Mouse (Mus musculus): ENCODE data around the gene Enox2.
"Not testable (repeated sequence)": the region's sequence is repeated elsewhere in the genome, so short reads cannot be mapped to it uniquely, and the experiment has no call there.

Gene Enox2

DNA sequence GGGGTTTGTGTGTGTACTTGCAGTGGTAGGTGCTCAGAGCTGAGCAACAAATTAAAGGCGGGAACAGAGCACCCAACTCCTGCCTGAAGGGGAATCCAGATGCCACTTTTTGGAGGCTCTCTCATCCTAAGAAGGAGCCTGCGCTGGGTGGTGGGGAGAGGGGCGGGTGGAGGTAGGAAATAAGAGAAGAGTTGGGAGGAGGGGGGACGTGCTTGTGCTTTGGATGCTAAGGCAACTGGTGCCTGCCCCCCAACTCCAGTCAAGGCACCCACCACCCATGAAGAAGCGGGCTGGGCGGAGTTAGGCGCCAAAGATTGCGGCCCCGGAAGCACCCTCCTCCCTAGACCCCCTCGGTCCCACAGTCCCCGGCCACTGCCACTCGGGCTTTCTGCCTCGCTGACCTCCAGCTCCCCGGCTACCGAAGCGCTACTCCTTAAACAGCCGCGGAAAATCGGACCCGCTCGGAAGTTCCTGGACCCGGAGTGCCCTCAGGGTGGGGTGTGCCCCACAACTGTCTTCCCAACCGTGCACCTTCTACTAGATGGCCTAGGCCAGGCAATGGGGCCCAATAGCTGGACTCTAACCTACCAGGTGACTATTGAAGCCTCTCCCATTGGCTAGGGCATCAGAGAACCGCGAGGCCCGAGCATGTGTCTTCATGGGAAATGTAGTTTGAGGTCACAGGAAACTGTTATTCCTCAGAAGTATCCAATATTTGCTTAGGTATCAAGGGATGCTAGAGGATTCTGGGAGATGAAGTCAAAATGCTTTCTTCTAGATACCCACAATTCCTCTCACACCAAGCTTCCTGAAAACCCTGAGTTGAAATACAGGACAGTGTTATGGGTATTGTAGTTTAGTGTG lies at the start of gene Enox2:
Gene Enox2 (minus strand): TSS at position 560 of the 864 bp plus-strand sequence.
- peak; percentile 58 to 78 for DNase-seq (ENCODE audit: low spot score in 2 of 2)

- no peak for DNase-seq (ENCODE audit: low spot score in 2 of 2)
These were observed 21.4 kb upstream of the Enox2 start for GRCm38 (mm10) chrX:49309496-49309895.

GRCm38 (mm10) chrX:49306659-49307058 lies 18.6 kb upstream of the Enox2 start:
- no peak for DNase-seq (ENCODE audit: low spot score in 2 of 2)

DNA sequence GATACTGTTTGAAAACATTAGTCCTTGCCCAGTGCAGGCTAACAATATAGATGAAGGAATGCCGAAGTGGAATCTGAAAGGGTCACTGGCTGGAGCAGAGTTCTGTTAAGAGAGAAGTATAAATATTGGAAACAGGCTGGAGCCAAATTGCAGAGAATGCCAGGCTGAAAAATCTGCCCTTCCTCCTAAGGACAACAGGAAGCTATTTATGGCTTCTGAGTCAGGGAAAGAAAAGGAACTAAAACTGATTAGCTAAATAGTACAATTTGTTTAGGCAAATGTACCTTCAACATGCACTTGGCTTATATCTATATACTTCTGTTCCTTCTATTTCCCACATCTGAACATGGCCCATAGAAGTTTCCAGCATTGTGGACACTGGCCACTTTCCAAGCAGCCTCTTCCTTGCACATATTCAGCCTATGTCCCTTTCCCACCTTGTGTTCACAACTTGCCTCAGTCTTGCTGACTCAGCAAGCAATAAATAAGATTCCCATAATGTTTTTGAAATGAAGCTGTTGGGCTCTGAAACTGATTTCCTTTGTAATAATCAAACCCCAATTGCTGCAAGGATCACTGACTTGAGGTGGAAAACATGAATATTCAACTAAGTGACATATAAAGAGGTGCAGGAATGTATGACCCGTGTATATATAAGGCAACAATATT lies 8.0 kb downstream of the Enox2 start:
- no peak for DNase-seq (ENCODE audit: low spot score in 2 of 2)

GRCm38 (mm10) chrX:49273487-49274042 lies 14.5 kb downstream of the Enox2 start:
- no peak for DNase-seq (ENCODE audit: low spot score in 2 of 2)

DNA sequence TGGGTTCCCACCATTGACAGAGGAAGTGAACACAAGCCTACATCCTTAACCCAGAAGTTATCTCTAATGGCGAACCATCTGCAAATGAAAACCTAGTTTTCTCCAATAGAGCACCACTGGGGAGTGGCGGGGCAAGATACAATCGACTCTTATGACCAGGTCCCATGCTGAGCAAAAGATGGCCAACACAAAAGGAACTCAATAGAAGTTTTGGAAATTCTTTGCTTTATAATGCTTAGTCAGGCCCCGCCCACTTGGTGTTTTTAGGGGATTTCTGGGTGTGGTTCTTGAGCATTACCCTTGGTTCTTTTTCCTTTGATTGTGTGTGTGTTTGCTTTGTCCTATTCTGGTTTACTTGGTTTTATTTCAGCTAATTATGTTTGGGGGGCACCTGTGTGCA lies 37.2 kb downstream of the Enox2 start:
- DNase-seq (ENCODE audit: low spot score in 2 of 2), result no peak

DNA sequence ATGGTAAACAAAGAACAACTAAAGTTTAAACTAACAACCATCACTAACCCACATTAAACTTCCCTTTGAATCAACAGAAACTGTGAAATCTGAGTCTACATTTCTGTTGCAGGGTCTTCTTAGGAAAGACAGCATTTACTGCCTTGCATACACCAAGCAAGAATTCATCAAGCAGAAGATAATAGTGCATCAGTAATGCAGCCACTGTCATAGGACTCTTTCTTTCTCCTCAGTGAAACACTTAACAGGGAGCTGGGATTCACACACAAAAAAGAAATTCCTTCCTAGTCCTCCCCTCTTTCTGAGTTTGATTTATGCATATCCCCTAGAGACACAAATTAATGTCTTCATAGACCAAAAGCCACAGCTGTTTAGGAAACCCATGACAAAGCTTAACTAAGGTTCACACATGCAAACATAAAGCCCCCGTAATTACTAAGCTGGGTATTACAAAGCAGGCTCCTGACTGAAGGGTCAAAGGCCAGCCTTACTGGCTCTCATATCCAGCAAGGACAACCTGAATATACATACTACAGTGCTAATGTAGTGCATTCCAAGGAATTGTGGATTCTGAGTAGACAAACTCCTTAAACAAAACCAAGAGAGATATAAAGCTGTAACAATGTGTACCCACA lies 62.1 kb downstream of the Enox2 start:
- no peak for DNase-seq (ENCODE audit: low spot score in 2 of 2)

GRCm38 (mm10) chrX:49216422-49216821 lies 71.6 kb downstream of the Enox2 start:
- DNase-seq (ENCODE audit: low spot score in 2 of 2), result no peak

DNA sequence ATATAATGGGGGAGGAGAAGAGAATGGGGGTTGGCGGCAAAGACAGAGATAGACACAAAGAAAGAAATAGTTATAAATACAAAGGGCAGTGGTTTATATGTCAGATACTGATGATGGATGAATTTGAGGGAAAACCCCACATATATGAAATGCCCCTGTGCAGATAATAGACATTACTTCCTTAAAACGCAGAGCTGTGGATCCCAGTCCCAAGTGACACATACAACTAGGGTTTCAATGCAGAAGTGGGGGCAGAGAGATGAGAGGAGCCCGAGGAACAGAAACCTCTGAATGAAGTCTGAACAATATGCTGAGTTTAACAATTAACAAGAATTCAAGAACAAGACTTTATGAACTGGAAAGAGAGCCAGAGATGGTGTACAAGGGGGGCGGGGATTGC lies 91.7 kb downstream of the Enox2 start:
- no peak for DNase-seq (ENCODE audit: low spot score in 2 of 2)

- no peak for DNase-seq (ENCODE audit: low spot score in 2 of 2)
These were observed 106.9 kb downstream of the Enox2 start for GRCm38 (mm10) chrX:49181136-49181535.

GRCm38 (mm10) chrX:49178670-49179069 lies 109.4 kb downstream of the Enox2 start:
- DNase-seq (ENCODE audit: low spot score in 2 of 2), result no peak

DNA sequence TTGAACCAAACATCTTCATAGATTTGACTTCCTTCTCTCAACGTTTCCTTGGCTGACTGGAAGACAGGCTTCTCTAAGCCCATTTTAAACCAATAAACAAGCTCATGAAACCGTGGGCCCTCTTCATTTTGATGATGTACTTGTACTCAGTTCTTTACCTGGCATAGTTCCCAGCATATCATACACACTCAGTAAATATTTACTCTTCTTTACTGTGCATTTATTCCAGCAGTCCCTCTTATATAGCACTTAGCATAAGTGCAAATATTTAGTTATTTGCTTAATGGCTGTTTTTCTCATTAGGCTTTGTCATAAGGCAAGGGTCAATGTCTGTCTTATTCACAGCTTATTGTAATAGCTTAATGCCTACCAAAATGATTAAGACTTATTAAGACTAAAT lies 133.8 kb downstream of the Enox2 start:
- no peak for DNase-seq (ENCODE audit: low spot score in 2 of 2)

DNA sequence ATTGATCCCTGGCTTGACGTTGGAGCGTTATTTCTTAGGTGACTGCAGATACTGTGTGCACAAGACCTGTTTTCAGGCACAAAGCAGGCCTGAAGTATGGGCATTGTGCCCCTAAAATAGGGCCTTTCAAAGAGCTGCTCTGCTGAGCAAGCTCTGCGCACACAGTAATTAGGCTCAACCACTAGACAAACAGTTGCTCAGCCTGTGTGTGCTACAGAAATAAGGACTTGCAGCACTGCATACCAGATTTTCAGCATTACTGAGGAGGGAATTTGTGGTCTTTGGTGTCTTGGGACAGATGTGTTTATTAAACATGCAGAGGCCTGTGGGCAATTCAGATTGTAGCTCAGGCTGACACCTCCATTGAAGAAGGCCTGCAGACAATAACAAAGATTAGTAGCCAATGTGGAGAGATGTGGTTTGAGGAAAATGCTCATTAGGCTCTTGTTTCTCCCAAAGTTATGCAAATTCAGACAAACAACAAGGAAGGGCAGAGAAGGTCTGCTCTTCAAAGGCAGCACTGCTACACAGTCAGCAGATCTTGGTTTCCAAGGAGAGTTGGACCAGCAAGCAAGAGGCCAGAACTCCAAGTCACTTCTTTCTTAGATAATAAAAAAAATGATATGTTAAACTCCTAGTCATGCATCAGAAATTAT lies 163.2 kb downstream of the Enox2 start:
- no peak for DNase-seq (ENCODE audit: low spot score in 2 of 2)

- DNase-seq (ENCODE audit: low spot score in 2 of 2), result no peak
These were observed 171.6 kb downstream of the Enox2 start for GRCm38 (mm10) chrX:49116465-49116864.

DNA sequence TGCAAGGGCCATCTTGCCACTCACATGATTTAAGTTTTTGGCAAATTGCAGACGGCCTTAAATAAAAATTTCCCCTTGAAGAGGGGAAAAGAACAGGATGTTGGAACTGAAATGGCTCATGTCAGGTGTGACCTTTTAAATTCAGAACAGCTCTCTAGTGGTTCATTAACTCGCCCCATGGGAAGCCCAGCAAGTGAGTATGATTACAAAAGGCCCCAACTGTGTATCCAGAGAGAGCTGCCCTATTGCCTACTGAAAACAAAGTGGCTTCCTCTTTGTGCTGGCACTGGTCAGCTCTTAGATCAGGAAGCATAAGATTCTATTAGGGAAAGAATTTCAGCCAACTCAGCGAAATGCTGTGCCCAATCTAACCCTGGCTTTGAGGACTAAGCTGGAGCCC lies 175.6 kb downstream of the Enox2 start:
- DNase-seq (ENCODE audit: low spot score in 2 of 2), result no peak

DNA sequence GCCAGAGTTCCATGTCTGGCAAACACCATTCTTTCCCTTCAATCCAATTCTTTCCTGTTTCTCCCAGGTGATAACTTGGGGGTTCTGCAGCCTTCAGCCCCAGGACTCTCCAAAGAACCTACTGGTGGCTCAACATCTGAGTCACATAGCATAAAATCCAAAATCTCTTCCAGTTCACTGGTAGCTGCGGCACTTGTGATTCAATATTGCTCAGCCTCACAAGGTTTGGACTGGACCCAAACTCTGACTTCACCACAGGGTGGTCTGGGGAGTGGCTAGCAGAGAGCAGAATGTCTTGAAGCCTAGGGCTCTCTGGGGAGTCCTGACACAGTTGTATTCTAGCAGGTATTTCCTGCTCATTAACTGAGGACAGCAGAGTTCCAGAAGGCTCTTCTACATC lies 187.5 kb downstream of the Enox2 start:
- DNase-seq (ENCODE audit: low spot score in 2 of 2), result not testable (repeated sequence)

- DNase-seq (ENCODE audit: low spot score in 2 of 2), result no peak
These were observed 191.8 kb downstream of the Enox2 start for GRCm38 (mm10) chrX:49096249-49096648.

DNA sequence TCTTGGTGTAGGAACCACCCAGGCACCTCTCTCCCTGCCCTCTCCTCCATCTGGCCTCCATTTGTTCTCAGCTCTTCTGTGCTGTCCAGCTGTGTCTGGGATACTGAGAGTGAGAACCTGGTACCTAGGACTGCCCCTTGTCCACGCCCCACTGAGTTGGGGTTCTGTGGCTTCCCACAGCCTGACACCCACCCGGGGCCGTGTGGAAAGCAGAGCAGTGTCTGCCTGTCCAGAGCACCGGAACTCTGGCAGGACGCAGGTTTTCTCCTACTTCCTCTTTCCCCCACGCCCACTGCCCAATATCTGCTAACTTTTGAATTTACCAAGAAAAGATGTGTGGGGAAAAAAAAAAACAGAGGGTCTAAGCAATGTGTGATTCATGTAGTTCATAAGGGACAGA lies 213.0 kb downstream of the Enox2 start:
- no peak for DNase-seq (ENCODE audit: low spot score in 2 of 2)

- no peak for DNase-seq (ENCODE audit: low spot score in 2 of 2)
These were observed 214.5 kb downstream of the Enox2 start for GRCm38 (mm10) chrX:49073563-49073962.

- DNase-seq (ENCODE audit: low spot score in 2 of 2), result no peak
These were observed 242.9 kb downstream of the Enox2 start for GRCm38 (mm10) chrX:49045118-49045517.

DNA sequence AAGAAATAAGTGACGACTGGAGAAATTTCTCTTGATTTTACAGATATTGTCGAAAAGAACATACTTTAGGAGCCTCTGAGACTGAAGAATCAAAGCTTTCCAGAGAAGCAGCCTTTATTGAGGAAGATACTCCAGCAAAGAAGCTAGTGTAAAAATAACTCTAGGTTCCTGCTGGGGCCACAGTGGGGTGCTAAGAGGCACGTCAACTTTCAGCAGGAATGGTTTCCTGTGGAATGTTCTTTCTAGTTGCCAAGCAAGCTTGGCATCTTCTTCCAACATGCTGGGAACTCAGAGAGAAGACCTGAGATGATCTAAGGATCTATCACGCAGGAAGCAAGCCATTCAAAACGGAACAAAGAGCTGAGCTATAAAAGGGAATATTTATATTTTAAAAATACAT lies 278.3 kb downstream of the Enox2 start:
- no peak for DNase-seq (ENCODE audit: low spot score in 2 of 2)

- no peak for DNase-seq (ENCODE audit: low spot score in 2 of 2)
These were observed 282.4 kb downstream of the Enox2 start for GRCm38 (mm10) chrX:49005655-49006054.

Data from urinary bladder, postnatal 36 days (tissue).